Mouse (Mus musculus): ENCODE data around the gene Hsp90b1.
A peak's percentile ranks its signal among the peaks of the same experiment; 100 is the strongest.
"Not testable (repeated sequence)": the region's sequence is repeated elsewhere in the genome, so short reads cannot be mapped to it uniquely, and the experiment has no call there.

Gene Hsp90b1

GRCm38 (mm10) chr10:86705318-86705921, at the start of gene Hsp90b1, which contains the start of gene Ttc41:
Gene Hsp90b1 (minus strand): TSS chr10:86705509.
Gene Ttc41 (plus strand): TSS chr10:86705811.
- peak; percentile 99 for DNase-seq (ENCODE audit: low spot score in 2 of 2)

DNA sequence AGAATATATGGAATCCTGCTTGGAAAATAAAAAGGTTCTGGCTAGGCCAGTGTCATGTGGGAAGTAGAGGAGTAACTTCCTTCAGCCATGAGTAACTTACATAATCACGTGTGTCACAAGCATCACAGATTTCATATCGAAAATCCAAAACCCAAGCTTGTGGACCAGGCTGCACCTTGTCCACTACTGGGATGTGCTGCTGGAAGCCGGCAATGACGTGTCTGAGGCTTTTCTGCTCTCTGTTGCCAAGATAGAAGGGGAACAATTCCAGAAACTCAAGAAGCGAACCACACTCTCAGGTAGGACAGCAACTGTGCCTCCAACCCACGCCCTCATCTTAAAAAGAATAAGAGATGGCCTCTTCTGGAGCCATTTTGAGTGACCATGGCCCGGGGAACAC, 39.0 kb upstream of the Hsp90b1 start:
- DNase-seq (ENCODE audit: low spot score in 2 of 2) = no peak

GRCm38 (mm10) chr10:86742918-86743317, 37.6 kb upstream of the Hsp90b1 start:
- DNase-seq (ENCODE audit: low spot score in 2 of 2) = no peak

GRCm38 (mm10) chr10:86735036-86735435, 29.7 kb upstream of the Hsp90b1 start:
- DNase-seq (ENCODE audit: low spot score in 2 of 2) = no peak

- no peak for DNase-seq (ENCODE audit: low spot score in 2 of 2)
Measured at GRCm38 (mm10) chr10:86731500-86731863, 26.2 kb upstream of the Hsp90b1 start.

DNA sequence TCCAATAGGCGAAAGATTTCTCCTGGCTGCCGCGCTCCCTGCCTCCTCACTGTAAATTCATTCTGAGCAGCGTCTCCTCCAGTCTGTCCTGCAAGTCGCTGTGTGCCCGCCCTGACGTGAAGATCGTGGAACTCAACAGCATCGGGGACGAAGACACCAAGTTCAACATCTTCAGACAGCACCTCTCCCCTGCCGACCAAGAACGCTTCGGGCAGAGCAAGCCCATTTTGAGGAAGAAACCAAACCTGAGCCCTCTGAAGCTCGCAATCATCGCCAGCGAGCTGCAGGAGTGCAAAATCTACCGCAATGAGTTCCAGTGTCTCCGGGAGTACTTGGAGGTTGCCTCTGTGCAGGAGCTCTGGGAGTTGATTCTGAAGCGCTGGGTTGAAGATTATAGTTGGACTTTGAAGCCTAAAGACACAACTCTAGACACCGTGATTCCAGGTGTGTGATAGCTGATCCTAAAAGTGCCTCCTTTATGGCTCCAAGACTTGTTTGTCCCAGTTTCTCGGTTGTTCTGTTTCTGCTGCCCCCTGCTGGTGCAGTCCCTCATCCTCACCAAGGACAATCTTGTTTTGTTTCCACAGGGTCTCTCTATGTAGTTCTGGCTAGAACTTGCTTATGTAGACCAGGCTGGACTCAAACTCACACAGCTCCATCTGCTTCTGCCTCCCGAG, 25.7 kb upstream of the Hsp90b1 start:
- DNase-seq (ENCODE audit: low spot score in 2 of 2) = peak; percentile 69 to 78

DNA sequence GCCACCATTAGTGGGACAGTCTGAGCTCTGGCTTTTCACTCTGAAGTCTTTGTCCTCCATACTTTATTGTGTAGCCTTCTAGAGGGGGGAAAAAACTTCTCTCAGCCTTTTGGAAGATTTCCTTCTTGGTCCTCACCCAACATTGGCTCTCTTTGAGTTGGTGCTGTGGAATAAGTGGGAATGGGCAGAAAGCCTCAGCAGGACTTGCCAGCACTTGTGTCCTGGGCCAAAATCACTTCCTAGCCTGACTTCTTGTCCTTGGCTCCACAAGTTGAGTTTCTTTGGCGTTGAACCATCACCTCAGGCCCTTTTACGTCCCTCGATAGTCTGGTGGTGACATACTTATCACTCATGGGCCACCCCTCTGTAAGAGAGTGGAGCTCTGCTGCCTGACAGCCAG, 22.9 kb upstream of the Hsp90b1 start:
- DNase-seq (ENCODE audit: low spot score in 2 of 2) = no peak

DNA sequence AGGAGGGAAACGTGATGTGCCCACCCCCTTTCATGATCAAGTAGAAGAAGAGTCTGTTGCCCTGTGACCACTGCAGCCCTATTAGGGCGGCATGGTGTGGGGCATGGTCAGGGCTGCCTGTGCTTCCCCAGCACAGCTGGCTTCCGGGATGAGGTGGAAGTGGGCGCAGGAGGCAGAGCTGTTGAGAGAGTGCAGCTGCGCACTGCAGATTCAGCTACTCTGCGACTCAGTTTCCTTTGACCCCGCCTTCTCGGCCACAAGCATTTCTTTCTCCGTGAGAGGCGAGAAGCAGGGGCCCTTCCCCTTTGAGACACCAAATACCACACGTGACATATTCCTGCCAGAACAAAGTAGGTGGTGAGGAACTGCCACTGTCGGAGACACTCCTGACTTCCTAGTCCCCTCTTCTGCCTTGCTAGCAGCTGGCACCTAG, 22.3 kb upstream of the Hsp90b1 start:
- peak; percentile 87 to 88 for DNase-seq (ENCODE audit: low spot score in 2 of 2)

DNA sequence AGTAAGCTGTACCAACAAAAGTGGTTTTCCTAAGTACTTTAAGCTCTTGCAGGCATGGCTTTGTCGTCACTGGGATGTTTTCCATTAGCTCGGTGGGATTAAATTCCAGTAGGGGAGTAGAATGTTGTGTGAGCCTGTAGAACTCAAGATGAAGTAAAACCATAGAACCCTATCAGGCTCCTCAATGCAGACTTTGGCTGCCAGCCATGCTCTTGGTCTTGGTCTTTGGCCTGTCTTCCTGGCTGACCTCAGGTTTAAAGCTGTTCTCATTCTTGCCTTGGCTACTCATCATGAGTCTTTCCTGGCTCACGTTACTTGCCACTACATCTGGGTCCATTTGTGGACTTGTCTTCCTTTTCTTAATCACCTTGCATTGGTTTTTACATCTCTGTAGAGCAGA, 6.8 kb upstream of the Hsp90b1 start:
- DNase-seq (ENCODE audit: low spot score in 2 of 2) = no peak

DNA sequence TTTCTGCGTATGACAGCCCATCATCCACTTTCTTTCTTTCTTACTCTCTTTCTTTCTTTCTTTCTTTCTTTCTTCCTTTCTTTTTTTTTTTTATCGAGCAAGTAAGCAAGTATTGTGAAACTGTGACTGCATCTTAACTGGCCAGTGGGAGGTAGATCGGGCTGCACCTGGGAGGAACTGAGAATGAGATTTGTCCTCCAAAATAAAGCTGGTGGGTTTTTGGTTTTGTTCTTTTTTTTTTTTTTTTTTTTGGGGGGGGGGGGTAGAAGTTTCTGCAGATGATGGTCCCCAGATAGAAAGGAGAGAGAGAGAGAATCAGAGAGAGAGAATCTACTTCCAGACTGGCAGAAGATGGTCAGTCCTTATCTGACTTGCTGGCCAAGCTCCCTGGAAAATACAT, 1.8 kb upstream of the Hsp90b1 start:
- DNase-seq (ENCODE audit: low spot score in 2 of 2) = peak; percentile 37 to 45

DNA sequence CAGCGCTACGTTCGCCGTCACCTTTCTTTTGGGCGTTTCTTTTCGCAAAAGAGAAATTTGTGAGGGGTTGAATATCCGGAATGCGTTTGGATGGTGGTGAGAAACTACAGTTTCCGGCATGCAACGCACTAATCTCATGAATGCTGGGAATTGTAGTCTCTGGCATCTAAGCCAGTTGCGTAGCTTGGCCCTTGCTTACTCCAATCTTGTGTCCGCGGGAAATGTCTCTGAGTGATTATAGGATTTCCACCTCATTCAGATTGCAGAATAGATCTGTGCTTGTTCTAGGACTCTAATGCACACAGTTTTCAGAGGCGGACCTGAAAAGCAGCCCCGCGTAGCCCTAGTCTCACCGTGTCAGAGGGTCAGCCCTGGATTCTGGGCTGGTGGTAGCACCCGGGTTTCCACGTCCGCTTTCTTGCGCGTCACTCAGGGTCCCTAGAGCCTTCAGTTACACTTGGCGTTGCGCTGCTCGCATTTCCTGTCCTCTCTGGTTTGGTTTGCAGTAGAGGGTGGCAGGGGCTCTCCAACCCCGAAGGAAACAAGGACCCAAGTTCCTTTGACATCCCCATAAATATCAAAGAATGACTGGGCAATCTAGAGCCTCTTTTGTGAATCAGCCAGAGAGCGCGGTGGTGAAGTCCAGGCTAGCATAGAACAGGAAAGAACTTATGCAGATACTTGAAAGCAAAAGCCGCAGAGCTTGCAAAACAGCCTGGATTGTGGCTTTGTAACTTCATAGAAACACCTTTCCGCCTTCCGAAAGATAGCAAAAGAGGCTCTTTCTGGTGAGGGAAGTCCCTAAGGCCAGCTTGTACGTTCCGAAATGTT, 828 bp upstream of the Hsp90b1 start:
- peak; percentile 81 to 88 for DNase-seq (ENCODE audit: low spot score in 2 of 2)

GRCm38 (mm10) chr10:86704589-86705191, 619 bp downstream of the Hsp90b1 start:
- peak; percentile 25 to 52 for DNase-seq (ENCODE audit: low spot score in 2 of 2)

GRCm38 (mm10) chr10:86704141-86704540, 1.2 kb downstream of the Hsp90b1 start:
- DNase-seq (ENCODE audit: low spot score in 2 of 2) = no peak

- no peak for DNase-seq (ENCODE audit: low spot score in 2 of 2)
Measured at GRCm38 (mm10) chr10:86703375-86703774, 1.9 kb downstream of the Hsp90b1 start.

GRCm38 (mm10) chr10:86702312-86702920, 2.9 kb downstream of the Hsp90b1 start:
- DNase-seq (ENCODE audit: low spot score in 2 of 2) = no peak

- no peak for DNase-seq (ENCODE audit: low spot score in 2 of 2)
Measured at GRCm38 (mm10) chr10:86700973-86701372, 4.3 kb downstream of the Hsp90b1 start.

DNA sequence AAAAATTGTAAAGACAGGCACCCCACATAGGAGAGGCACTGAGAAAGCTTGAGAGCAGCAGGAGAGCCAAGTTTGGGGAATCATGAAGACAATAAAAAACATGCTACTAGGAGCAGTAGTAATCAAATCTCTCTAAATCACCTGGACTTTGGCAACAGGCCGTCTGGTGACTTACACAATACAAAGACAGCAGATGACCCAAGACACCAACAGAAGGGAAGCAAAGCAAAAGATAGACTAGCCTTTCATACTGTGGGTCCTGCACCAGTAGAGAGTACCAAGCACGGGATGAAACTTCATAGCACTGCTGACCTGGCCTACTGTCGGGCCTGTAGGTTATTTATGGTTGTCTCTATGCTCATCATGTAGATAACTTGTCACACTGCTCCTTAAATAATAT, 5.1 kb downstream of the Hsp90b1 start:
- no peak for DNase-seq (ENCODE audit: low spot score in 2 of 2)

GRCm38 (mm10) chr10:86686017-86686360, 19.3 kb downstream of the Hsp90b1 start:
- DNase-seq (ENCODE audit: low spot score in 2 of 2) = not testable (repeated sequence)

DNA sequence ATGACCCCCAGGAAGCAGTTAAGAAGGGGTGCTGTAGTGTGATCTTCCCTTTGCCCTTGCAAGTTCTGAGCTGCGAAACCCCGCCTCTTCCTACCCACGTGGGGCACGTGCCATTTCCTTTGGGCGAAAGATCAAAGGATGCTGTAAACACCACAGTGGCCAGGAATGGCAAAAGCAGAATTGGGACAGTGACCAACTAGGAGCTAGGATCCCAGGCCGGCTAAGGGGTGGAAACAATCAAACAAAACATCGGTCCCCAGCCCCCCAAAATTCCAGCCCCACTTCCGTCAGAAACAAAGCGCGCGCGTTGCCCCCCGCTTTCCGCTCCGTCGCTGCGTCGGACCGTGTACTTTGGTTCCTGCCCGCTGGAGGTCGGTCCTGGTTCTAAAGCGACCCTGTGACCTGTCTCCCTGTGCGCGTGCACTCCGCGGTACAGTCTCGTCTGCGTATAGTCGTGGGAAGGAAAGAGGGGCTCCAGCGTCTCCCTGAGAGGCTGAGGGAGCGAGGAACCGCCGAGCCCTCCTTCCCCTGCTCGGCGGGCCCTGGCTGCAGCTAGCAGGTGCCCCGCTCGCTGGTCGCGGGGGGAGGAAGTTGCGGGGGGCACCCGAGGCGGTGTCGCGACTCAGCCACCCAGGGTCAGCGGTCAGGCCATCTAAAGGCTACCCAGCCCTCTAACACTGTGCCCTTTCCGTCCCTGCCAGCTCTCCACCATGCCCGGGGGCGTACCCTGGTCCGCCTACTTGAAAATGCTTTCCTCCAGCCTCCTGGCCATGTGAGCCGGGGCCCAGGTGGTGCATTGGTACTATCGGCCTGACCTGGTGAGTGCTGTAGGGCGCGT, 19.9 kb downstream of the Hsp90b1 start:
- DNase-seq (ENCODE audit: low spot score in 2 of 2) = peak; percentile 71 to 74

- not testable (repeated sequence) for DNase-seq (ENCODE audit: low spot score in 2 of 2)
Measured at GRCm38 (mm10) chr10:86684797-86685178, 20.5 kb downstream of the Hsp90b1 start.

GRCm38 (mm10) chr10:86670550-86670949, 34.8 kb downstream of the Hsp90b1 start:
- DNase-seq (ENCODE audit: low spot score in 2 of 2) = not testable (repeated sequence)

Measured in spleen, postnatal 36 days (tissue).